Mouse (Mus musculus): ENCODE results near the gene Nucks1. TPM values are rescaled to one million over a fixed set of nuclear protein-coding genes. Genes with fewer than 3 reads are reported as not detected.

Nucks1 gene
- total and polyA plus RNA-seq, 2 experiments from 2014 or later, result 51.7 to 121 TPM

DNA sequence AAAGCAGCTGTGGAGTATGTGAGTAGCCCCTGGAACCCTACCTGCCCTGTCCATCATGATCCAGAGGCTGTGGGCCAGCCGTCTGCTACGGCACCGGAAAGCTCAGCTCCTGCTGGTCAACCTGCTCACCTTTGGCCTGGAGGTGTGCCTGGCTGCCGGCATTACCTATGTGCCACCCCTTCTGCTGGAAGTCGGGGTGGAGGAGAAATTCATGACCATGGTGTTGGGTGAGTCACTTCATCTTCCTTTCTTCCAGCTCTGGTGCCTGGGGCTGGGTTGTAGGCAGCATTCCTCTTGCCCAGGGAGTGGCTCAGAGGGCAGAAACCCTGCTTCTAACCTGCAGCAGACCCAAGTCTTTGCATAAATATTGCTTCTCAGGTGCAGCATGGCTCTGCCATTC lies 66.6 kb downstream of the Nucks1 start:
- Histone ChIP-seq H3K9me3 (ENCODE audit: low read length) (no peaks in the 10 kb centered on the region), H3K27ac (ENCODE audit: low read depth, low read length) (no peak overlapping the region), H3K4me1 (ENCODE audit: insufficient read depth, low read length) (no peaks in the 10 kb centered on the region), H3K9ac (replicated peaks; ENCODE audit: low read length, poor library complexity, severe bottlenecking) (no peak overlapping the region), H3K4me2 (ENCODE audit: low read depth, low read length, poor library complexity, severe bottlenecking) (no peak overlapping the region), H3K36me3 (ENCODE audit: insufficient read depth, low read length) (no peaks in the 10 kb centered on the region), H3K4me3 (ENCODE audit: low read depth, low read length) (no peak overlapping the region), H3K27me3 (ENCODE audit: insufficient read depth, low read length) (no peaks in the 10 kb centered on the region; the same call in 1 of the 2 replicates)
- TF ChIP-seq CTCF (IDR thresholded peaks at IDR 0.05), result no peak
- WGBS, result 90% methylated on average over 5 of the region's 5 CpGs
- ATAC-seq (ENCODE audit: low FRiP score), result no peak
- DNase-seq (ENCODE audit: low spot score), result no peak

DNA sequence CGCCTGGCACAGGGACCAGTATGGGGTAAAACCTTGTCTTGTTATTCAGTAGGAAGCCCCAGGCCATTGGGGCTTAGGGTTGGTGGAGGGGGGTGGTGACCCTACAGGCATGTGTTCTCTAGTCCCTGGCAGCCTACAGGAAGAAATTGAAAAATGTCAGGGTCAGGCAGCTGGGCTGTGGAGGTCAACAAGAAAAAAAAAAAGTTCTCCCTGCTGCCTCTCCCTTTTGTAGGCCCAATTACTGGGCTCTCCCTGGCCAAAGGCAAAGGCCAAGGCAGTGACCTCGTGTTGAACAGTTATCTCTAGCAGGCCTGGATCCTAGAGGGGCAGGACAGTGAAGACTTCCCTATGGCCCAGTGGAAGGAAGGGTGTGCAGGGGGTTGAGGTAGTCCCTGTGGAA lies 70.1 kb downstream of the Nucks1 start:
- DNase-seq (ENCODE audit: low spot score) (no peak), ATAC-seq (ENCODE audit: low FRiP score) (no peak)
- H3K4me2 ChIP-seq (ENCODE audit: low read depth, low read length, poor library complexity, severe bottlenecking), result no peak overlapping the region
- WGBS, result 40% methylated on average over 2 of the region's 2 CpGs
- no peaks in the 10 kb centered on the region for H3K27me3 ChIP-seq (ENCODE audit: insufficient read depth, low read length)
- no peaks in the 10 kb centered on the region for H3K4me1 ChIP-seq (ENCODE audit: insufficient read depth, low read length)
- no peaks in the 10 kb centered on the region for H3K9me3 ChIP-seq (ENCODE audit: low read length)
- no peak for TF ChIP-seq CTCF (IDR thresholded peaks at IDR 0.05)
- no peaks in the 10 kb centered on the region for H3K36me3 ChIP-seq (ENCODE audit: insufficient read depth, low read length)
- no peak overlapping the region for H3K4me3 ChIP-seq (ENCODE audit: low read depth, low read length)
- H3K9ac ChIP-seq (replicated peaks; ENCODE audit: low read length, poor library complexity, severe bottlenecking), result no peak overlapping the region
- no peak overlapping the region for H3K27ac ChIP-seq (ENCODE audit: low read depth, low read length)

DNA sequence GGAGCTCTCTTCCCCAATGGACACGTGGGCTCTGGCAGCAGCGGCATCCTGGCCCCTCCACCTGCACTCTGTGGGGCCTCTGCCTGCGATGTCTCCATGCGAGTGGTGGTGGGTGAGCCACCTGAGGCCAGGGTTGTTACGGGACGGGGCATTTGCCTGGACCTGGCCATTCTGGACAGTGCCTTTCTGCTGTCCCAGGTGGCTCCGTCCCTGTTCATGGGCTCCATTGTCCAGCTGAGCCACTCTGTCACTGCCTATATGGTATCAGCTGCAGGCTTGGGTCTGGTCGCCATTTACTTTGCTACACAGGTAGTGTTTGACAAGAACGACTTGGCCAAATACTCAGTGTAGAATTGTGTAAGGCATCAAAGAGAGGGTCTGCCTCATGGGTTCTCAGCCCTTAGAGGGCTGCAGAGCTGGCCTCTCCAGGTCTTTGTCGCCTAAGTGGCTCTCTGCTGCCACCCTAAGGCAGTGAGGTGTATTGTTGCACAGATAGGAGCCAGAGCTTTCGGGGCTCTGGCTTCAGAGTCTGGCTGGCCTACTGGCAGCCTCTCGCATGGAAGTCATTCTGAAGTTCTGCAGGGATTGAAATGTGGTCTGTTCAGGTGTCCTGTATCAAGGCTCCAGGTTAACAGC lies 71.2 kb downstream of the Nucks1 start:
- H3K4me1 ChIP-seq (ENCODE audit: insufficient read depth, low read length), result no peaks in the 10 kb centered on the region
- no peaks in the 10 kb centered on the region for H3K9me3 ChIP-seq (ENCODE audit: low read length)
- H3K27me3 ChIP-seq (ENCODE audit: insufficient read depth, low read length), result no peaks in the 10 kb centered on the region
- H3K4me3 ChIP-seq (ENCODE audit: low read depth, low read length), result no peak overlapping the region
- no peak overlapping the region for H3K9ac ChIP-seq (replicated peaks; ENCODE audit: low read length, poor library complexity, severe bottlenecking)
- no peak overlapping the region for H3K27ac ChIP-seq (ENCODE audit: low read depth, low read length)
- WGBS, result 53% methylated on average over 12 of the region's 12 CpGs
- H3K4me2 ChIP-seq (ENCODE audit: low read depth, low read length, poor library complexity, severe bottlenecking), result no peak overlapping the region
- DNase-seq (ENCODE audit: low spot score) (peak; percentile 77), ATAC-seq (ENCODE audit: low FRiP score) (peak; percentile 24; the same call in 1 of the 2 replicates)
- no peaks in the 10 kb centered on the region for H3K36me3 ChIP-seq (ENCODE audit: insufficient read depth, low read length)
- TF ChIP-seq CTCF (IDR thresholded peaks at IDR 0.05), result peak; percentile 86

DNA sequence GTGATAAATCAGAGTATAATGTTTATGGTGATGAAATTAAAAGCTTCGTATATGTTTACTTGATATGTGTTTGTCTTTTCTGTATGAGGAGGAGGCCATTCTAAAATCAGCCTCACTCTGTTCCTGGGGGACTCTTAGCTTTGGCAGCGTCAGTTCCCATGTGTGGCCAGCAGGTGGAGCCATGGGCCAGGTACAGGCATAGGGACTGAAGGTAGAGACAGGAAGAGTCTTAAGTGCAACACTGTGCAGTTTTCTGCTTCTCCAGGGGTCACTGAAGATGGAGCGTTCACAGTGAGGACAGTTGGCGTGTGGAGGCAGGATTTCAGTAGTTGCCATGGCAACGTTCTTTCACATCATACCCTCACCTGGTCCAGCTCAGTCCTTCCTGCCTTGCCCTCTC lies 72.6 kb downstream of the Nucks1 start:
- Histone ChIP-seq H3K4me3 (ENCODE audit: low read depth, low read length) (no peak overlapping the region), H3K27ac (ENCODE audit: low read depth, low read length) (no peak overlapping the region), H3K9ac (replicated peaks; ENCODE audit: low read length, poor library complexity, severe bottlenecking) (no peak overlapping the region), H3K9me3 (ENCODE audit: low read length) (no peaks in the 10 kb centered on the region), H3K36me3 (ENCODE audit: insufficient read depth, low read length) (no peaks in the 10 kb centered on the region), H3K27me3 (ENCODE audit: insufficient read depth, low read length) (no peaks in the 10 kb centered on the region), H3K4me1 (ENCODE audit: insufficient read depth, low read length) (no peaks in the 10 kb centered on the region), H3K4me2 (ENCODE audit: low read depth, low read length, poor library complexity, severe bottlenecking) (no peak overlapping the region)
- DNase-seq (ENCODE audit: low spot score), result peak; percentile 78
- peak; percentile 54 for ATAC-seq (ENCODE audit: low FRiP score)
- TF ChIP-seq CTCF (IDR thresholded peaks at IDR 0.05), result peak; percentile 97
- WGBS, result 12% methylated on average over 5 of the region's 5 CpGs

DNA sequence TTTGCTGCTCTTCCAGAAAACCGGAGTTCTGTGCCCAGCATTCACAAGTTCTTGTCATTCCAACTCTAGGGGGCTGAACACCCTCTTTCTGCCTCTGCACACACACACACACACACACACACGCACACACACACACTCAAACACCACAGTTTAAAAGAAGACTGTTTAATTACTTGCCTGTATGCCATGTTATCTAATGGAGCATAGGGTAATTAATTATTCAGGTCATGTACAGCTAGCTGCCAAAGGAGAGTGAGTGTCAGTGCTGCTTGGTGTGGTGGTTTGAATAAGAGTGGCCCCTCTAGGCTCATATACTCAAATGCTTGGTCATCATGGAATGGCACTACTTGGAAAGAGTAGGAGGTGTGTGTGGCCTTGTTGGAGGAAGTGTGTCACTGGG lies 73.5 kb downstream of the Nucks1 start:
- H3K4me3 ChIP-seq (ENCODE audit: low read depth, low read length), result no peak overlapping the region
- no peaks in the 10 kb centered on the region for H3K36me3 ChIP-seq (ENCODE audit: insufficient read depth, low read length)
- H3K4me1 ChIP-seq (ENCODE audit: insufficient read depth, low read length), result no peaks in the 10 kb centered on the region
- no peak for TF ChIP-seq CTCF (IDR thresholded peaks at IDR 0.05)
- ATAC-seq (ENCODE audit: low FRiP score) (no peak), DNase-seq (ENCODE audit: low spot score) (no peak)
- WGBS, result 85% methylated on average over 2 of the region's 2 CpGs
- no peak overlapping the region for H3K27ac ChIP-seq (ENCODE audit: low read depth, low read length)
- H3K9ac ChIP-seq (replicated peaks; ENCODE audit: low read length, poor library complexity, severe bottlenecking), result no peak overlapping the region
- no peaks in the 10 kb centered on the region for H3K27me3 ChIP-seq (ENCODE audit: insufficient read depth, low read length)
- no peak overlapping the region for H3K4me2 ChIP-seq (ENCODE audit: low read depth, low read length, poor library complexity, severe bottlenecking)
- no peaks in the 10 kb centered on the region for H3K9me3 ChIP-seq (ENCODE audit: low read length)

Other genes starting within 250 kb of the Nucks1 start
- gene Rab7b, start 221.8 kb upstream of the Nucks1 start, total RNA-seq (2014; rRNA removed), result 1.2 and 2.8 TPM in 2 replicates
- gene Rab7b, start 221.8 kb upstream of the Nucks1 start, polyA plus RNA-seq (2015; fragmentation: Nextera tagmentation; extraction: Ambion mirVana), result 1.4 and 1.7 TPM in 2 replicates
- 0.44 TPM in 1 of 2 replicates, not detected in the other for gene Slc26a9, start 166.5 kb upstream of the Nucks1 start, total RNA-seq (2014; rRNA removed)
- 0.10 and 0.14 TPM in 2 replicates for gene Slc26a9, start 166.5 kb upstream of the Nucks1 start, polyA plus RNA-seq (2015; fragmentation: Nextera tagmentation; extraction: Ambion mirVana)
- 0.05 TPM in 2 replicates for gene Pm20d1, start 113.2 kb upstream of the Nucks1 start, total RNA-seq (2014; rRNA removed)
- 0.29 and 0.38 TPM in 2 replicates for gene Pm20d1, start 113.2 kb upstream of the Nucks1 start, polyA plus RNA-seq (2015; fragmentation: Nextera tagmentation; extraction: Ambion mirVana)
- gene Slc41a1, start 83.0 kb upstream of the Nucks1 start, total RNA-seq (2014; rRNA removed), result 39.6 and 45.5 TPM in 2 replicates
- 21.0 and 22.1 TPM in 2 replicates for gene Slc41a1, start 83.0 kb upstream of the Nucks1 start, polyA plus RNA-seq (2015; fragmentation: Nextera tagmentation; extraction: Ambion mirVana)
- 4.9 and 7.8 TPM in 2 replicates for gene Rab29, start 43.3 kb upstream of the Nucks1 start, total RNA-seq (2014; rRNA removed)
- 6.6 and 7.9 TPM in 2 replicates for gene Rab29, start 43.3 kb upstream of the Nucks1 start, polyA plus RNA-seq (2015; fragmentation: Nextera tagmentation; extraction: Ambion mirVana)
- 0.80 and 1.3 TPM in 2 replicates for gene Slc45a3, start 52.4 kb downstream of the Nucks1 start, total RNA-seq (2014; rRNA removed)
- gene Slc45a3, start 52.4 kb downstream of the Nucks1 start, polyA plus RNA-seq (2015; fragmentation: Nextera tagmentation; extraction: Ambion mirVana), result 0.38 and 0.63 TPM in 2 replicates
- 17.6 and 23.4 TPM in 2 replicates for gene Elk4, start 97.1 kb downstream of the Nucks1 start, total RNA-seq (2014; rRNA removed)
- gene Elk4, start 97.1 kb downstream of the Nucks1 start, polyA plus RNA-seq (2015; fragmentation: Nextera tagmentation; extraction: Ambion mirVana), result 6.0 and 8.1 TPM in 2 replicates
- 4.6 and 9.2 TPM in 2 replicates for gene Mfsd4a, start 157.5 kb downstream of the Nucks1 start, total RNA-seq (2014; rRNA removed)
- gene Mfsd4a, start 157.5 kb downstream of the Nucks1 start, polyA plus RNA-seq (2015; fragmentation: Nextera tagmentation; extraction: Ambion mirVana), result 9.0 and 9.9 TPM in 2 replicates
- 3.5 and 7.2 TPM in 2 replicates for gene Cdk18, start 229.2 kb downstream of the Nucks1 start, total RNA-seq (2014; rRNA removed)
- gene Cdk18, start 229.2 kb downstream of the Nucks1 start, polyA plus RNA-seq (2015; fragmentation: Nextera tagmentation; extraction: Ambion mirVana), result 2.4 and 3.1 TPM in 2 replicates

Measured in midbrain, postnatal 0 days (tissue).